Mouse (Mus musculus) gonadal fat pad, adult 2 months (tissue): ENCODE results near the gene Fam110a. TPM values are rescaled to one million over a fixed set of nuclear protein-coding genes. Genes with fewer than 3 reads are reported as not detected.

Experiments
- DNase-seq: peaks from one replicate; pipeline ENCODE4 v3.0.0-alpha.2; 2012; ENCODE audit warnings: low read depth
- polyA plus RNA-seq: library from polyadenylated mRNA; depleted of rRNA; stranded (reverse); fragments of >200 nt; gene quantifications from 2 replicates; pipeline ENCODE4 v1.2.3, GENCODE M21; 2012; rRNA removed

The Fam110a gene
- polyA plus RNA-seq, 1 experiment: 13.0 TPM

GRCm38 (mm10) chr2:151937893-151938292 lies 42.1 kb downstream of the Fam110a start:
- no peak for DNase-seq

GRCm38 (mm10) chr2:151930389-151931074 lies 49.5 kb downstream of the Fam110a start:
- no peak for DNase-seq

- DNase-seq: no peak
Observed at GRCm38 (mm10) chr2:151927103-151927502, 52.9 kb downstream of the Fam110a start.

- DNase-seq: no peak
Observed at GRCm38 (mm10) chr2:151925715-151926114, 54.3 kb downstream of the Fam110a start.

DNA sequence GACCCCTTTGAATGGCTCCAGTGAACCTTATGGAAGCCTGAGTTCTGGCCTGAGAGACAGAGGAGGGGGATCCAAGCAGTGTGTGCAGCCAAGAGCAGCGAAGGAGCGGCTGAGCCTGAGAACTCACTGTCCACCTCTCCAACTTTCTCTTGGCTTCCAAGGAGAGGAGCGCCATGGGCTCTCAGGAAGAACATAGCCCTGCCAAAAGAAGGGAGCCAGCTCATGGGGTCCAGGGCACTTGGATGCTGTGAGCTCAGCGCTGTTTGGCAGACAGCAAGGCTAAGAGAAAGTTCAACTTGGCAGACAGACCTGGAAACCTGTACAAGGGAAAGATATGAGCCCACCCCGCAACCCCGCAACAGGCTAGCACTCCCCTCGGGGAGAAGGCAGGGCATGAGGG lies 55.7 kb downstream of the Fam110a start:
- no peak for DNase-seq

DNA sequence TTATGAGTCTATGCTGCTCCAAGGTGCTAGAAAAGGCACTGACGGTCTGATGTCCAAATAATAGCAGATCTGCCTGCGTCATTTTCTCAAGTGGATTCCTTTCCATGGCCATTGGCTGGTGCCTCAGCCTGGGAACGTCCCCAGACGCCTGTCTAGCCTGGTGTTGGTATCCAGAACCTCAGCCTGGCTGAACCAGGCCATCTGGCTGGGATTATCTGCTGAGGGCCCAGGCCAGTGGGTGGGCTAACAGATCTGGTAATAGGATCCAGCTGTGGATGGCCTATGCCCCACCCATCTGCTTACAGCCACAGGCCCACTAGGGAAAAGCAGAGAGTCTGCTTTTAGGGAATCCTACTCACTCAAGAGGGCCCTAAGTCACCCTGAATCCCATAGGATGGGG lies 58.4 kb downstream of the Fam110a start:
- no peak for DNase-seq

- no peak for DNase-seq
Observed at GRCm38 (mm10) chr2:151921068-151921467, 59.0 kb downstream of the Fam110a start.

Other genes with a start within 250 kb of the Fam110a start
- 47.6 and 49.7 TPM in 2 replicates for gene Psmf1, start 236.0 kb downstream of the Fam110a start, polyA plus RNA-seq
- gene Rspo4, start 137.3 kb downstream of the Fam110a start, polyA plus RNA-seq: not detected in 2 replicates
- gene Angpt4, start 69.0 kb downstream of the Fam110a start, polyA plus RNA-seq: 21.6 and 24.2 TPM in 2 replicates
- gene Slc52a3, start 16.3 kb upstream of the Fam110a start, polyA plus RNA-seq: 24.2 and 29.8 TPM in 2 replicates
- gene Scrt2, start 101.3 kb upstream of the Fam110a start, polyA plus RNA-seq: 0.70 and 0.82 TPM in 2 replicates
- 109 and 124 TPM in 2 replicates for gene Srxn1, start 125.3 kb upstream of the Fam110a start, polyA plus RNA-seq
- gene Tcf15, start 163.3 kb upstream of the Fam110a start, polyA plus RNA-seq: 23.0 and 24.8 TPM in 2 replicates
- gene Csnk2a1, start 246.6 kb upstream of the Fam110a start, polyA plus RNA-seq: 26.7 and 29.6 TPM in 2 replicates